Mouse (Mus musculus) bone marrow, adult 2 months (tissue): ENCODE data around the gene Pex10. TPM values are rescaled to one million over a fixed set of nuclear protein-coding genes. Genes with fewer than 3 reads are reported as not detected.

Source experiments
- H3K27ac ChIP-seq: fragments of 200-500 bp; 2 replicates; pipeline ENCODE4 v1.5.1; 2012; ENCODE audit warnings: low read depth, mild to moderate bottlenecking, control low read depth, inconsistent platforms, low read length; ENCODE audit not compliant: control insufficient read depth, poor library complexity, insufficient read depth
- H3K4me1 ChIP-seq: fragments of 200-500 bp; 2 replicates; pipeline ENCODE4 v1.6.1; 2011; ENCODE audit warnings: low read length; ENCODE audit not compliant: control insufficient read depth, insufficient read depth
- H3K4me3 ChIP-seq: fragments of 200-500 bp; replicated peaks from 2 replicates; pipeline ENCODE3; 2011; ENCODE audit warnings: mild to moderate bottlenecking, low read depth, low read length, control low read depth; ENCODE audit not compliant: control insufficient read depth
- CTCF ChIP-seq: fragments of 200-500 bp; IDR thresholded peaks from 2 replicates; pipeline ENCODE4 v1.5.1; 2011; ENCODE audit warnings: low read length, control low read depth; ENCODE audit not compliant: control insufficient read depth, insufficient read depth
- POLR2A ChIP-seq: fragments of 200-500 bp; IDR thresholded peaks from 2 replicates; pipeline ENCODE4 v1.6.1; 2011; ENCODE audit warnings: low read depth, mild to moderate bottlenecking, control low read depth, low read length, borderline replicate concordance; ENCODE audit not compliant: control insufficient read depth
- WGBS: fragments of 180-500 bp; shearing (Covaris S2); methylation state at CpG from one replicate; pipeline ENCODE4 v1.1.7; 2018; 5-methylcytosine and 5-hydroxymethylcytosine counted together
- polyA plus RNA-seq: library from polyadenylated mRNA; stranded (reverse); fragments of >200 nt; gene quantifications from 2 replicates; pipeline ENCODE4 v1.2.4, GENCODE M21; 2011; ENCODE audit warnings: low replicate concordance; ENCODE audit not compliant: missing spikeins, insufficient read depth, insufficient read length

The Pex10 gene
- polyA plus RNA-seq, 1 experiment, result 12.1 TPM

DNA sequence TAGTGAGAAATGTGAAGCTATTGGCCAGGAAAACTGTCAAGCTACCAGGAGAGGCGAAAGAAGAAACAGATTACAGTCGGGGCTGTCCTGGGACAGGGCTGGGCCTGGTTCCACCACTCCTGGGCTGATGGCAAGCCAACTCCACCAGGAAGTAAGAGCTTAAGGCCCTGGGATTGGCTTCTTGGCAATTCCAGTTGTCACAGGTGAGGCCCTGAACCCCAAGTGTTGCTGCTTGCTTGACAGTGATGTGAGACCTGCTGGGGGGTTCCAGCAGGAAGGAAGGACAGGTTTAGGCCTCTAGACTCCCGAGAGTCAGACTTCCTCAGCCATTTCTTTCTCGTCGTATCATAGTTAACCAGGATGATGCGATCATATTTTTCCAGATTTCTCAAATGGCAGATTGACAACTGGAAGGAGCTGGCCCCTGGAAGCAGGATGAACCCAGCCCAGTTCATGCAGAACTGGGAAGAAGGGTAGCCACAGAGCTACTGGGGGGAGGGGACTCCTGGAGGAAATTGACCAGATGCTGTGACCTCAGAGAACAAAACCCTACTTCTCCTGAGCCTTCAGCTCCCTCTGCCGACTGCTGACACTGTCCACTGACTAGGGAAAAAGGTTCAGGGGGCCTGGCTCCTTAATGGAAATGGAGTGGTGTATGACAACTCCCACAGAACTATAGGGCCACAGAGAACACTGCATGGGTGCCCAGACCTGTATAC lies 26.8 kb downstream of the Pex10 start:
- TF ChIP-seq CTCF, result no peak
- TF ChIP-seq POLR2A, result no peak
- no peak overlapping the region for H3K27ac ChIP-seq
- no peaks in the 10 kb centered on the region for H3K4me1 ChIP-seq
- 76% methylated on average over 7 of the region's 7 CpGs for WGBS
- no peak overlapping the region for H3K4me3 ChIP-seq

DNA sequence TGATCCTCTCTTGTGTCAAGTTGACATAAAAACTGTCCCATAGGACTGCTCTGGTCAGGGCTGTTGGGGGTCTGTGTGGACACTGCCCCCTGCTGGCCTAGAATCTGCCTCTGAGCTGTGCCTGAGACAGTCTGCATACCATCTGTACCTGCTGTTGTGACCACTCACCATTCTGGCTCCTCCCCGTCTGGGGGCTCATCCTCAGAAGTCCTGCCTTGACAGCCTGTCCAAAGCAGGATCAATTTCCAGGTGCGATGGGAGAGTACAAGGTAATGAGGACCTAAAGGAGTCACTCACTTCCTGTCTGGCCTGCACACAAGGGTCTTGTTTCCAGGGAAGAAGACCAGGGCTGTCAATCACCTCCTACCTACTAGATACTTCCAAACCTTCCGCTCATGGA lies 27.7 kb downstream of the Pex10 start:
- Histone ChIP-seq H3K27ac (no peak overlapping the region), H3K4me1 (no peaks in the 10 kb centered on the region), H3K4me3 (no peak overlapping the region)
- TF ChIP-seq POLR2A (no peak), CTCF (peak; percentile 78)
- 75% methylated on average over 3 of the region's 3 CpGs for WGBS

DNA sequence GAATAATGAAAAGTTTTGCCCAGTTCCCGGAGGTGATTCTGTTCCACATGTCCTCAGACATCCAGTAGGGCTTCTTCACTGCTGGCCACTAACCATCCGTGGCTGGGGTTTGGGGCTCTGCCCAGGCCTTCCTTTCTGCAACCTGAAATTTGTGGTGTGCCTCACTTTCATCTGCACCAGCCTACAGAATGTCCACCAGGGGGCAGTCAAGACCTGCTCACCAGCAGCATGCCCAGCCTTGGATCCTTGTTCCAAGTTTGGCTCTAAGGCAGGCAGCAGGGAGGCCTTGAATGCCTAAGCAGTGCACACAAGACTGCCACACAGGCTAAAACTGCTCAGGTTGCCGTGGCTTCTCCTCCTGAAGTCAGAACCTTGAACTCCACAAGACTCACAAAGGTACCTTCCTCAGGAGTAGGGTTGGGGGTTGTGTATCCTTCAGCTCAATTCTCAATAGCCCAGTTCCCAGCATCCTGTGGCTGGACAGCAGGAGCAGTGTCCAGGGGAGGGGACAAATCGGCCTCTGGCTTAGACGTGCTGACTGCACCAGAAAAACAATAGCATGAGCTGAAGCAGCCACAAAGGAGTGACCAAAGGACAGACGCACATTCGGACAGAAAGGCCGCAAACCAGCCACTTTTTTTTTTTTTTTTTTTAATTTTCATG lies 28.6 kb downstream of the Pex10 start:
- H3K27ac ChIP-seq, result no peak overlapping the region
- TF ChIP-seq POLR2A, result no peak
- TF ChIP-seq CTCF, result peak; percentile 99
- no peak overlapping the region for H3K4me3 ChIP-seq
- 49% methylated on average over 8 of the region's 8 CpGs for WGBS
- H3K4me1 ChIP-seq, result no peaks in the 10 kb centered on the region

DNA sequence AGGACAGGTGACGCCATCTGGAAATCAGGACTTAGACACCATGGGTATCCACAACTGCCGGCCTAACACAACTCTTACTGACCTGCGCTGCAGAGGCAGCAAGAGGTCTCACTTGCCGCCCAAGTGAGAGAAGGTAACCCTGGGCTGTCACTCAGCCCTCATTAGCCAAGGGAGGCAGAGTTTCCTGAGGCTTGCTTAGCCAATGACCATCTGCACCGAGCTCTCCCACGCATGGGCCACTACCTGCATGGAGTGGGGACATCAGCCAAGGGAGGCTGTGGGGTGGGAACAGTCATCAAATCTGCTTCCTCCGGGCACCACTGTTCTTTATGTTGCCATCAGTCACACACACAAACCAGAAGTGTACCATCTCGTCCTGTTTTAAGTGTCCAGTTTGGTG lies 29.2 kb downstream of the Pex10 start:
- TF ChIP-seq POLR2A (no peak), CTCF (no peak)

DNA sequence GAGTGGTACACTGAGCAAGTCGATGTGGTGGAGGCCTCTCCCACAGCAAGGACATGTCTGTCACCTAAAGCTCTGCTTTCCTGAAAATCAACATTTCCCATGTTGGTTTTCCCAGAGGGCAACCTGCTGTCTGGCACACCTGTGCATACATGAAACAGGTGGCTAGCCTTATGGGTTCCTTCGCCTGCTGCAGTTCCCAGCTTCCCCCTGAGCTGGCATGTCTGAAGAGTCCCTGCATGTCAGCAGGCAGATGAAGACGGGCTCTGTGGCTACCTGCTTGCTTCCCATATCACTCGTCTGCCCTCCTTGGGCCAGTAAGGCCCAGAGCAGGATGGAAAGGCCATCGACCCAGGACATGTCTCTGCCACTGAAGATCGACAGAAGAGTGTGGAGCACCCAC lies 30.6 kb downstream of the Pex10 start:
- H3K4me3 ChIP-seq, result no peak overlapping the region
- H3K4me1 ChIP-seq, result no peaks in the 10 kb centered on the region
- WGBS, result 76% methylated on average over 6 of the region's 6 CpGs
- no peak overlapping the region for H3K27ac ChIP-seq
- TF ChIP-seq POLR2A (no peak), CTCF (no peak)

More for the DNA sequence above, 29.2 kb downstream of the Pex10 start:
- Histone ChIP-seq H3K4me3 (no peak overlapping the region), H3K27ac (no peak overlapping the region), H3K4me1 (no peaks in the 10 kb centered on the region)
- WGBS, result 85% methylated on average over 8 of the region's 8 CpGs

DNA sequence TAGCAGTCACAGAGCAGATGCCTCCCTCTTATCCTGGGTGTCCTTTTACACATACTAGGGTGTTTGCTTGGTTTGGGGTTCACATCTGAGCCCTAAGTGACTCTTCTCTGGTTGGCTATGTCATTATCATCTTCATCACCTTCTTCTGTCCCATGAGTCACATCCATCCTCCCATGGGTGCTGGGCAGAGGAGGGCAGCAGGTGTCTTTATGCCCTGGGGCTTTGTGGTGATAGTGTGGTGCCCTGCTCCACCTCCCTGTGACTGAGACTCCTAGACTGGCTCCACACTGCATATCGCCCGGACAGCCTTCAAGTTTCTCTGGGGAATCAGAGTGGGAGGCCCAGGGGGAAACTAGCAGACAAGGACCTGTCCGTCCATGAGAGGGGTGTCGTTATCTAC lies 31.8 kb downstream of the Pex10 start:
- no peak overlapping the region for H3K27ac ChIP-seq
- no peak for TF ChIP-seq CTCF
- TF ChIP-seq POLR2A, result no peak
- H3K4me1 ChIP-seq, result no peaks in the 10 kb centered on the region
- WGBS, result 59% methylated on average over 4 of the region's 4 CpGs
- no peak overlapping the region for H3K4me3 ChIP-seq

DNA sequence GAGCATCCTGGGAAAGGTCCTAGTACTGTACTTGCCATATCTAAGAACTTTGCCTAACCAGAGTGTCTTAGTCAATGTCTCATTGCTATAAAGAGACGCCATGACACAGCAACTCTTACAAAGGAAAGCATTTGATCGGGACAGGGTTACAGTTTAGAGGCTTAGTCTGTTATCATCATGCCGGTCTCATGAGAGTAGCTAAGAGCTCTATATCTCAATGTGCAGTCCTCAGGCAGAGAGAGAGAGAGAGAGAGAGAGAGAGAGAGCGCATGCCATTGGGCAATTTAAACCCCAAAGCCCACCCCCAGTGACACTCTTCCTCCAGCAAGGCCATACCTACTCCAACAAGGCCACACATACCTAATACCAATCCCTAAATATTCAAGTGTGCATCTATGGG lies 41.1 kb downstream of the Pex10 start:
- 57% methylated on average over 4 of the region's 4 CpGs for WGBS
- H3K4me3 ChIP-seq, result no peak overlapping the region
- TF ChIP-seq CTCF (no peak), POLR2A (no peak)
- H3K4me1 ChIP-seq, result no peaks in the 10 kb centered on the region
- H3K27ac ChIP-seq, result no peak overlapping the region

DNA sequence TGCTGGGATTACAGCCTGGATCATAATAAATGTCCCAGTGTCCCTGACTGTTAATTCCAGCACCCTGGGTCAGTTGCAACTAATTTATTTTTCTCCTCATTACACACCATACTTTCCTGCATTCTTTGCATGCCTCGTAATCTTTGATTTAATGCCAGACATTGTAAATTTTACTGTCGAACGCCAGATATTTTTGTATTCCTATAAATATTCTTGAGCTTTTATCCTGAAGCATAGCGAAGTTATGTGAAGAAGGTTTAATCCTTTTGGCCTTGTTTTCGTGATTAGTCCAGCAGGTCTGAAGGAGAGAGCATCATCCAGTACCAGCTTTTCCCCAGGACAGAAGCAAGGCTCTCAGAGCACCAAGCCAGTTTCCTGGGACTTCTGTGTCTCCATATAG lies 42.7 kb downstream of the Pex10 start:
- Histone ChIP-seq H3K4me1 (no peaks in the 10 kb centered on the region), H3K4me3 (no peak overlapping the region), H3K27ac (no peak overlapping the region)
- TF ChIP-seq POLR2A, result no peak
- TF ChIP-seq CTCF, result no peak
- WGBS, result 80% methylated on average over 5 of the region's 5 CpGs

DNA sequence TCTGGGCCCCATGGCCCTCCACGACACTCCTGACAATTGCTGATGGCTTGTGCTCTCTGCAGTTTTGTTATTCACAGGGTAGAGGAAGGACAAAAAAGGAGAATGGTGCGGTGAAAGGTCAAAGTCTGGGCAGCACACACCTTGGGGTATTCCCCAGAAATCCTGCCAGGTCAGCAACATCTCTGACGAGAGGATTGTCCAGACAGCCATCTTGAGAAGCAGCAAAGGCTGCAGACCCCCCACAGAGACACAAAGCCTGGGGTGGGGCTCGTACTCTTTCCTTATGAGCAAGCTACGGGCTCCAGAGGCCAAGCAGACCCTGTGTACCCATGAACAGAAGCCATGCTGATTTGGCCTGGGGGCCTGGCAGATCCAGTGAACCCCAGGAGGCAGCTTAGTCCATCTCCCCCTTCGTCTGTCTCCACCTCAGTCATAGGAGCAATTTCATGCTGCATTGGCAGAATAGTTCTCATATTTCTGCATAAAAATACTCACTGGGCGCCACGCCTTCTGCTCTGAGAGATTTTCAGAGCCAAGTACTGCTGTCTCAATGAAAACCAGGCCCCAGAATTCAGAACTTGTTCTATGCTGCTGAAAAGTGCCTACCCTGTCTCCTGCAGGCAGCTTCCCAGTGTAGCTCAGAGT lies 47.1 kb downstream of the Pex10 start:
- Histone ChIP-seq H3K27ac (no peak overlapping the region), H3K4me3 (no peak overlapping the region), H3K4me1 (peaks cover 8% of the 10 kb centered on the region)
- TF ChIP-seq CTCF (no peak), POLR2A (no peak)
- 76% methylated on average over 8 of the region's 8 CpGs for WGBS
